Mouse (Mus musculus): ENCODE results near the gene Kbtbd12. TPM values are rescaled to one million over a fixed set of nuclear protein-coding genes. Genes with fewer than 3 reads are reported as not detected.

Kbtbd12 gene
- polyA plus RNA-seq, 1 experiment from 2014 or later, result not detected

DNA sequence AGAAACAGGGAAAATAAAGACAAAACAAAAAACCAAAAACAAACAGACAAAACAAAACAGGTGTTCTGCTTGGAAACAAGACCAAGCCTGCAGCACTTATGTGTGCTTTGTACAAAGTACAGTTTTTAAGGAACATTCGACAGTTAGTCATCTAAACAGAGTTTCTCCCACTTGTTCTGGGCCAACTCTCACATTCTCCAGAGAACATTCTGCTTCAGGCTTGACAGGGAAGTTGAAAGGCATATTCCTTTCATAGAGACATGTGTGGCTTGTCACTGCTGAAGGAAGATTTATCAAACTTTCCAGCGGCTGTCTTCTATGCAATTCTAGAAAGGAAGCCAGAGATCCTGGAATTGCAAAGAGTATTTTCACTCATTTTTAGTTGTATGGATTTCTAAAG lies 22.4 kb downstream of the Kbtbd12 start:
- no peak for ATAC-seq (replicated peaks; ENCODE audit: low FRiP score)
- no peaks in the 10 kb centered on the region for H3K36me3 ChIP-seq (ENCODE audit: control insufficient read depth, insufficient read depth, low read length)
- 91% methylated on average over 2 of the region's 2 CpGs for WGBS

DNA sequence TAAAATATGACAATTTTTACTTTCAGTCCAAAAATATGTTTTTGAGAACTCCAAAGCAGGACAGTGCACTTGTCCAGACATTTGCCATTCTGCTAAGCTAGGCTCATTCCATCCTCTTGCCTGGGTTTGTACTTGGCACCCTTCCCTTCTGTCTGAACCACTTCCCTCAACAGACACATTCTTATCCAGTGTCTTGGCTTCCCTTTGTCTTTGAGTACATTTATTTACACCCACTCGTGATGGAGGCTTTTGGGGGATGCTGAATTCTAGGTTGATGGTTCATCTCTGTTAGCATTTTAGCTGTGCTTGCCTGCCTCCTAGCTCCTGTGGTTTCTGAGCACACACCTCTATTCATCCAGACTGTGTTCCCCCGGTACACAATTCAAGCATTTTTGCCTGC lies 31.3 kb downstream of the Kbtbd12 start:
- WGBS, result 86% methylated on average over 2 of the region's 2 CpGs
- Histone ChIP-seq H3K9ac (ENCODE audit: low read length) (no peak overlapping the region), H3K4me2 (ENCODE audit: low read depth, low read length, severe bottlenecking) (no peak overlapping the region), H3K36me3 (ENCODE audit: control insufficient read depth, insufficient read depth, low read length) (no peaks in the 10 kb centered on the region), H3K4me1 (replicated peaks; ENCODE audit: control insufficient read depth, insufficient read depth, low read length) (no peaks in the 10 kb centered on the region), H3K9me3 (ENCODE audit: control insufficient read depth, low read length) (no peaks in the 10 kb centered on the region), H3K27ac (ENCODE audit: low read depth, low read length) (no peak overlapping the region), H3K4me3 (ENCODE audit: low read depth, low read length) (no peak overlapping the region), H3K27me3 (ENCODE audit: control insufficient read depth, insufficient read depth, low read length) (no peaks in the 10 kb centered on the region)
- ATAC-seq (replicated peaks; ENCODE audit: low FRiP score) (no peak), DNase-seq (ENCODE audit: low spot score) (no peak)

More for the DNA sequence above, 22.4 kb downstream of the Kbtbd12 start:
- Histone ChIP-seq H3K9ac (ENCODE audit: low read length) (no peak overlapping the region), H3K4me2 (ENCODE audit: low read depth, low read length, severe bottlenecking) (no peak overlapping the region), H3K4me3 (ENCODE audit: low read depth, low read length) (no peak overlapping the region), H3K9me3 (ENCODE audit: control insufficient read depth, low read length) (no peaks in the 10 kb centered on the region), H3K27me3 (ENCODE audit: control insufficient read depth, insufficient read depth, low read length) (no peaks in the 10 kb centered on the region), H3K4me1 (replicated peaks; ENCODE audit: control insufficient read depth, insufficient read depth, low read length) (no peaks in the 10 kb centered on the region), H3K27ac (ENCODE audit: low read depth, low read length) (no peak overlapping the region)
- DNase-seq (ENCODE audit: low spot score), result no peak

GRCm38 (mm10) chr6:88605715-88606114 lies 32.0 kb downstream of the Kbtbd12 start:
- Histone ChIP-seq H3K27ac (ENCODE audit: low read depth, low read length) (no peak overlapping the region), H3K4me1 (replicated peaks; ENCODE audit: control insufficient read depth, insufficient read depth, low read length) (no peaks in the 10 kb centered on the region), H3K4me2 (ENCODE audit: low read depth, low read length, severe bottlenecking) (no peak overlapping the region), H3K9ac (ENCODE audit: low read length) (no peak overlapping the region), H3K9me3 (ENCODE audit: control insufficient read depth, low read length) (no peaks in the 10 kb centered on the region), H3K36me3 (ENCODE audit: control insufficient read depth, insufficient read depth, low read length) (no peaks in the 10 kb centered on the region), H3K27me3 (ENCODE audit: control insufficient read depth, insufficient read depth, low read length) (no peaks in the 10 kb centered on the region), H3K4me3 (ENCODE audit: low read depth, low read length) (no peak overlapping the region)
- WGBS, result 93% methylated on average over 2 of the region's 2 CpGs
- ATAC-seq (replicated peaks; ENCODE audit: low FRiP score) (no peak), DNase-seq (ENCODE audit: low spot score) (no peak)

DNA sequence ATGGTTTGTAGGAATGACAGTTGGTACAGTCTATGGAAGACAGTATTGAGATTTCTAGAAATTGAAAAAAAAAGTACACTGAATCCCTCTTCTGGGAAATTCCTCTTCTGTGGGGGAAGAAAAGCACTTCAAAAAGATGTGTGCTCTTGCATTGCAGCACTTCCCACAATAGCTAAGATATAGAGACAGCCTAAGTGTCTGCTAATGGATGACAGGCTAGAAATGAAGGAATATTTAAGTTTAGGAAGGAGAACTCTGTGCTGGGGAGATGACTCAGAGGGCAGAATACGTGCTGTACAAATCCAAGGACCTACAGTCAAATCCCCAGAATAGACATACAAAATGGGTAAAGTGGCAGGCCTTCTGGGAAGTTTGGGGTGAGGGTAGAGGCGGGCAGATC lies 32.5 kb downstream of the Kbtbd12 start:
- DNase-seq (ENCODE audit: low spot score) (no peak), ATAC-seq (replicated peaks; ENCODE audit: low FRiP score) (no peak)
- no peaks in the 10 kb centered on the region for H3K9me3 ChIP-seq (ENCODE audit: control insufficient read depth, low read length)
- no peaks in the 10 kb centered on the region for H3K4me1 ChIP-seq (replicated peaks; ENCODE audit: control insufficient read depth, insufficient read depth, low read length)
- no peaks in the 10 kb centered on the region for H3K27me3 ChIP-seq (ENCODE audit: control insufficient read depth, insufficient read depth, low read length)
- H3K27ac ChIP-seq (ENCODE audit: low read depth, low read length), result no peak overlapping the region
- H3K36me3 ChIP-seq (ENCODE audit: control insufficient read depth, insufficient read depth, low read length), result no peaks in the 10 kb centered on the region
- no peak overlapping the region for H3K9ac ChIP-seq (ENCODE audit: low read length)
- WGBS, result 81% methylated on average over 2 of the region's 2 CpGs
- no peak overlapping the region for H3K4me2 ChIP-seq (ENCODE audit: low read depth, low read length, severe bottlenecking)
- no peak overlapping the region for H3K4me3 ChIP-seq (ENCODE audit: low read depth, low read length)

DNA sequence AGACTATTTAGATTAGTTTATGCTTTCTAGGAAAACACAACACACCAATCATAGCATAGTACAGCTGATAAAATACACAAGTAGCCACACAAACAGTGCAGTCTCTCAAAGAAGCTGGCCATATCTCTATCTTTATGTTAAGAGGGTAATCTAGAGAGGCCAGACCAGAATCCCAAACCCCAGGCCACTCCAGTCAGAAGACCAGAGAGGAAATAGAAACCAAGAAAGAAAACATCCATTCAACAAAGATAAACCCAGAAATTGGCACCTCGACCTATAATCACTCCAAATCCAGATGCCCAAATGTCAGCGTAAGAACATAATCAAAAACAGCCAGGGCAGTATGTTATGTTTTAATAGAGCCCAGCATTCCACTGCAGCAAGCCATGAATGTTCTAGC lies 41.6 kb downstream of the Kbtbd12 start:
- Histone ChIP-seq H3K27me3 (ENCODE audit: control insufficient read depth, insufficient read depth, low read length) (no peaks in the 10 kb centered on the region), H3K4me2 (ENCODE audit: low read depth, low read length, severe bottlenecking) (no peak overlapping the region), H3K4me1 (replicated peaks; ENCODE audit: control insufficient read depth, insufficient read depth, low read length) (no peaks in the 10 kb centered on the region), H3K27ac (ENCODE audit: low read depth, low read length) (no peak overlapping the region), H3K36me3 (ENCODE audit: control insufficient read depth, insufficient read depth, low read length) (no peaks in the 10 kb centered on the region), H3K9ac (ENCODE audit: low read length) (no peak overlapping the region), H3K4me3 (ENCODE audit: low read depth, low read length) (no peak overlapping the region), H3K9me3 (ENCODE audit: control insufficient read depth, low read length) (no peaks in the 10 kb centered on the region; the same call in 1 of the 2 replicates)
- WGBS, result 74% methylated on average over 2 of the region's 2 CpGs
- ATAC-seq (replicated peaks; ENCODE audit: low FRiP score) (no peak), DNase-seq (ENCODE audit: low spot score) (no peak)

- 86% methylated on average over 6 of the region's 6 CpGs for WGBS
- no peak overlapping the region for H3K4me3 ChIP-seq (ENCODE audit: low read depth, low read length)
- H3K4me2 ChIP-seq (ENCODE audit: low read depth, low read length, severe bottlenecking), result no peak overlapping the region
- H3K9me3 ChIP-seq (ENCODE audit: control insufficient read depth, low read length), result no peaks in the 10 kb centered on the region
- no peak overlapping the region for H3K9ac ChIP-seq (ENCODE audit: low read length)
- H3K27ac ChIP-seq (ENCODE audit: low read depth, low read length), result no peak overlapping the region
- no peaks in the 10 kb centered on the region for H3K27me3 ChIP-seq (ENCODE audit: control insufficient read depth, insufficient read depth, low read length)
- DNase-seq (ENCODE audit: low spot score), result no peak
- ATAC-seq (replicated peaks; ENCODE audit: low FRiP score), result no peak
- H3K4me1 ChIP-seq (replicated peaks; ENCODE audit: control insufficient read depth, insufficient read depth, low read length), result no peaks in the 10 kb centered on the region
- no peaks in the 10 kb centered on the region for H3K36me3 ChIP-seq (ENCODE audit: control insufficient read depth, insufficient read depth, low read length)
Observed at GRCm38 (mm10) chr6:88592367-88592766, 45.4 kb downstream of the Kbtbd12 start.

- Histone ChIP-seq H3K4me2 (ENCODE audit: low read depth, low read length, severe bottlenecking) (no peak overlapping the region), H3K9ac (ENCODE audit: low read length) (no peak overlapping the region), H3K4me1 (replicated peaks; ENCODE audit: control insufficient read depth, insufficient read depth, low read length) (no peaks in the 10 kb centered on the region), H3K36me3 (ENCODE audit: control insufficient read depth, insufficient read depth, low read length) (no peaks in the 10 kb centered on the region), H3K27ac (ENCODE audit: low read depth, low read length) (no peak overlapping the region), H3K27me3 (ENCODE audit: control insufficient read depth, insufficient read depth, low read length) (no peaks in the 10 kb centered on the region), H3K9me3 (ENCODE audit: control insufficient read depth, low read length) (no peaks in the 10 kb centered on the region), H3K4me3 (ENCODE audit: low read depth, low read length) (no peak overlapping the region)
- WGBS, result 93% methylated on average over 4 of the region's 4 CpGs
- DNase-seq (ENCODE audit: low spot score) (no peak), ATAC-seq (replicated peaks; ENCODE audit: low FRiP score) (no peak)
Observed at GRCm38 (mm10) chr6:88590231-88590630, 47.5 kb downstream of the Kbtbd12 start.

DNA sequence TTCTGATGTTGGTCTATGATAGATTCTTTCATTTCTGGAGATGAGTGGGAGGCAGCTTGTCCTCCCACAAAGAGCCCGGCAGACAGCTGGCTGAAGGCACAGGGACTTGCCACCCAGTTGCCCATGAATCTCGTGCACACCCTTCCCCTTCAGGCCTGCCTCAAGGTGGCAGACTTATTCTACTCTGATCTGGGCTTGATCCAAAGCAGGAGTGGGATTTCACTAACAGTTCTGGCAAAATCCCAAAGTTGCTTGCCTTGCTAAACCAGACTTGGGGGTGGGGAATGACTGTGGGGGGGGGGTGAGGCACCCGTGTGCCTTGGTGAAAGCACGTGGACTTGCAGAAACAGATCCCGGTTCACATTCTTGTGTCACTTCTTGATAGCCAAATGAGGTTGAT lies 48.2 kb downstream of the Kbtbd12 start:
- WGBS, result 28% methylated on average over 5 of the region's 5 CpGs

GRCm38 (mm10) chr6:88588581-88589256 lies 49.0 kb downstream of the Kbtbd12 start:
- no peak overlapping the region for H3K4me2 ChIP-seq (ENCODE audit: low read depth, low read length, severe bottlenecking)
- no peak overlapping the region for H3K4me3 ChIP-seq (ENCODE audit: low read depth, low read length)
- no peaks in the 10 kb centered on the region for H3K27me3 ChIP-seq (ENCODE audit: control insufficient read depth, insufficient read depth, low read length)
- H3K27ac ChIP-seq (ENCODE audit: low read depth, low read length), result no peak overlapping the region
- DNase-seq (ENCODE audit: low spot score), result no peak
- H3K36me3 ChIP-seq (ENCODE audit: control insufficient read depth, insufficient read depth, low read length), result no peaks in the 10 kb centered on the region
- ATAC-seq (replicated peaks; ENCODE audit: low FRiP score), result no peak
- WGBS, result 81% methylated on average over 7 of the region's 7 CpGs
- no peaks in the 10 kb centered on the region for H3K9me3 ChIP-seq (ENCODE audit: control insufficient read depth, low read length)
- no peaks in the 10 kb centered on the region for H3K4me1 ChIP-seq (replicated peaks; ENCODE audit: control insufficient read depth, insufficient read depth, low read length)
- no peak overlapping the region for H3K9ac ChIP-seq (ENCODE audit: low read length)

More for the DNA sequence above, 48.2 kb downstream of the Kbtbd12 start:
- Histone ChIP-seq H3K27ac (ENCODE audit: low read depth, low read length) (no peak overlapping the region), H3K9me3 (ENCODE audit: control insufficient read depth, low read length) (no peaks in the 10 kb centered on the region), H3K4me2 (ENCODE audit: low read depth, low read length, severe bottlenecking) (no peak overlapping the region), H3K4me3 (ENCODE audit: low read depth, low read length) (no peak overlapping the region), H3K36me3 (ENCODE audit: control insufficient read depth, insufficient read depth, low read length) (no peaks in the 10 kb centered on the region), H3K9ac (ENCODE audit: low read length) (no peak overlapping the region), H3K4me1 (replicated peaks; ENCODE audit: control insufficient read depth, insufficient read depth, low read length) (no peaks in the 10 kb centered on the region), H3K27me3 (ENCODE audit: control insufficient read depth, insufficient read depth, low read length) (no peaks in the 10 kb centered on the region)
- ATAC-seq (replicated peaks; ENCODE audit: low FRiP score), result 0 out of 2 replicates have a peak, but pooled peaks have one; percentile 24
- DNase-seq (ENCODE audit: low spot score), result peak; percentile 60
